Mouse (Mus musculus) megakaryocyte, adult 5-6 weeks (primary cell): Measurements from ENCODE around the gene Olfr1484. TPM values are rescaled to one million over a fixed set of nuclear protein-coding genes. Genes with fewer than 3 reads are reported as not detected.
"Not testable (repeated sequence)": the region's sequence is repeated elsewhere in the genome, so short reads cannot be mapped to it uniquely, and the experiment has no call there.

Experiments
- ATAC-seq: 2 replicates; pipeline ENCODE4 v1.8.0; 2016; ENCODE audit warnings: mild to moderate bottlenecking, inconsistent platforms; ENCODE audit not compliant: poor library complexity, severe bottlenecking
- total RNA-seq, 2 experiments: library from RNA; stranded (forward) in 1 of 2; stranded (reverse) in 1 of 2; fragments of 153-499, 151-499 nt in 1 of 2; fragments of 221-1000, 200-1000 nt in 1 of 2; gene quantifications; 2 replicates each; pipeline versions ENCODE4 v1.2.3 to v1.2.4; 2015 to 2017

The Olfr1484 gene
- total RNA-seq (2015) (not detected in 2 replicates), total RNA-seq (2017) (not detected in 2 replicates)

- no peak for ATAC-seq
Measured at GRCm38 (mm10) chr19:13583211-13583610, at the start of gene Olfr1484. Gene Olfr1484 (plus strand): TSS chr19:13583511.

- ATAC-seq = not testable (repeated sequence)
Measured at GRCm38 (mm10) chr19:13617075-13617474, 33.8 kb downstream of the Olfr1484 start, which contains the start of gene Olfr1487. Gene Olfr1487 (plus strand): TSS chr19:13617375.

- no peak for ATAC-seq
Measured at GRCm38 (mm10) chr19:13631321-13631720, 48.0 kb downstream of the Olfr1484 start, which contains the start of gene Olfr1489. Gene Olfr1489 (plus strand): TSS chr19:13631621.

Other genes with a start within 250 kb of the Olfr1484 start
- gene Olfr1466, start 244.6 kb upstream of the Olfr1484 start, total RNA-seq (2015) = not detected in 2 replicates
- not detected in 2 replicates for gene Olfr1466, start 244.6 kb upstream of the Olfr1484 start, total RNA-seq (2017)
- not detected in 2 replicates for gene Olfr1467, start 221.3 kb upstream of the Olfr1484 start, total RNA-seq (2015)
- not detected in 2 replicates for gene Olfr1467, start 221.3 kb upstream of the Olfr1484 start, total RNA-seq (2017)
- not detected in 2 replicates for gene Olfr1469, start 175.7 kb upstream of the Olfr1484 start, total RNA-seq (2015)
- not detected in 2 replicates for gene Olfr1469, start 175.7 kb upstream of the Olfr1484 start, total RNA-seq (2017)
- gene Olfr1471, start 140.1 kb upstream of the Olfr1484 start, total RNA-seq (2015) = not detected in 2 replicates
- not detected in 2 replicates for gene Olfr1471, start 140.1 kb upstream of the Olfr1484 start, total RNA-seq (2017)
- not detected in 2 replicates for gene Olfr1472, start 127.4 kb upstream of the Olfr1484 start, total RNA-seq (2015)
- not detected in 2 replicates for gene Olfr1472, start 127.4 kb upstream of the Olfr1484 start, total RNA-seq (2017)
- gene Olfr1474, start 113.9 kb upstream of the Olfr1484 start, total RNA-seq (2015) = not detected in 2 replicates
- not detected in 2 replicates for gene Olfr1474, start 113.9 kb upstream of the Olfr1484 start, total RNA-seq (2017)
- not detected in 2 replicates for gene Olfr1475, start 103.3 kb upstream of the Olfr1484 start, total RNA-seq (2015)
- not detected in 2 replicates for gene Olfr1475, start 103.3 kb upstream of the Olfr1484 start, total RNA-seq (2017)
- gene Olfr1477, start 83.0 kb upstream of the Olfr1484 start, total RNA-seq (2015) = not detected in 2 replicates
- not detected in 2 replicates for gene Olfr1477, start 83.0 kb upstream of the Olfr1484 start, total RNA-seq (2017)
- gene Olfr1480, start 55.6 kb upstream of the Olfr1484 start, total RNA-seq (2015) = not detected in 2 replicates
- not detected in 2 replicates for gene Olfr1480, start 55.6 kb upstream of the Olfr1484 start, total RNA-seq (2017)
- not detected in 2 replicates for gene Olfr1487, start 33.9 kb downstream of the Olfr1484 start, total RNA-seq (2015)
- not detected in 2 replicates for gene Olfr1487, start 33.9 kb downstream of the Olfr1484 start, total RNA-seq (2017)
- not detected in 2 replicates for gene Olfr1489, start 48.1 kb downstream of the Olfr1484 start, total RNA-seq (2015)
- gene Olfr1489, start 48.1 kb downstream of the Olfr1484 start, total RNA-seq (2017) = not detected in 2 replicates
- not detected in 2 replicates for gene Olfr1490, start 67.6 kb downstream of the Olfr1484 start, total RNA-seq (2015)
- gene Olfr1490, start 67.6 kb downstream of the Olfr1484 start, total RNA-seq (2017) = not detected in 2 replicates
- not detected in 2 replicates for gene Olfr1491, start 113.8 kb downstream of the Olfr1484 start, total RNA-seq (2015)
- not detected in 2 replicates for gene Olfr1491, start 113.8 kb downstream of the Olfr1484 start, total RNA-seq (2017)
- gene Olfr1493-ps1, start 139.8 kb downstream of the Olfr1484 start, total RNA-seq (2015) = not detected in 2 replicates
- gene Olfr1493-ps1, start 139.8 kb downstream of the Olfr1484 start, total RNA-seq (2017) = not detected in 2 replicates
- not detected in 2 replicates for gene Olfr1494, start 156.2 kb downstream of the Olfr1484 start, total RNA-seq (2015)
- not detected in 2 replicates for gene Olfr1494, start 156.2 kb downstream of the Olfr1484 start, total RNA-seq (2017)
- not detected in 2 replicates for gene Olfr1495, start 181.1 kb downstream of the Olfr1484 start, total RNA-seq (2015)
- gene Olfr1495, start 181.1 kb downstream of the Olfr1484 start, total RNA-seq (2017) = not detected in 2 replicates
- gene Olfr1496, start 194.4 kb downstream of the Olfr1484 start, total RNA-seq (2015) = not detected in 2 replicates
- not detected in 2 replicates for gene Olfr1496, start 194.4 kb downstream of the Olfr1484 start, total RNA-seq (2017)
- not detected in 2 replicates for gene Olfr1497, start 214.7 kb downstream of the Olfr1484 start, total RNA-seq (2015)
- gene Olfr1497, start 214.7 kb downstream of the Olfr1484 start, total RNA-seq (2017) = not detected in 2 replicates
- not detected in 2 replicates for gene Olfr1499, start 235.9 kb downstream of the Olfr1484 start, total RNA-seq (2015)
- gene Olfr1499, start 235.9 kb downstream of the Olfr1484 start, total RNA-seq (2017) = not detected in 2 replicates
- gene Olfr1500, start 247.0 kb downstream of the Olfr1484 start, total RNA-seq (2015) = not detected in 2 replicates
- not detected in 2 replicates for gene Olfr1500, start 247.0 kb downstream of the Olfr1484 start, total RNA-seq (2017)